Mouse (Mus musculus) kidney, postnatal 4 days (tissue): Measurements from ENCODE around the gene Rpl18.

Source experiments
- DNase-seq, 2 experiments: peaks; one replicate each; pipeline ENCODE4 v3.0.0; 2021; ENCODE audit warnings: mixed read lengths in 2 of 2

Rpl18 gene

DNA sequence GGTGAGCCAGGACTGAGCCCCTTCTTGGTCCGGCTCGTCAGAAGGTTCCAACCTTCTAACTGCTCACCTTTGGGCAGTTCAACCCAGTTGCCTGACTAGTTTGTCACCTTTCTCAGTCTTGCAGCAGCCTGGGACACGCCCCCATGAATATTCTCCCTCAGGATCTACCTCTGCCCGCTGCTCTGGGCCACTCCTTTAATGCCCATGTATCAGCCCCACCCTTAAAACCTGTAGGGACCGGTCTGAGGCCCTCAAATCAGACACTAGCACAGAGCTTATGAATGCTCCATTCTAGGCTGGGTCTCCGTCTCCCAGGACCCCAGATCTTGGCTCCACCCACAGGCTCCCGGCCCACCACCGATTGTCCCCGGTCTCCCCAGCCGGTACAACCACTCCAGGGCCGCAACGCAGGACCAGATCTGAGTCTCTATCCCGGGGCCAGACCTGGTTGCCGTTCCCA is 597 bp upstream of the Rpl18 start:
- DNase-seq = no peak

DNA sequence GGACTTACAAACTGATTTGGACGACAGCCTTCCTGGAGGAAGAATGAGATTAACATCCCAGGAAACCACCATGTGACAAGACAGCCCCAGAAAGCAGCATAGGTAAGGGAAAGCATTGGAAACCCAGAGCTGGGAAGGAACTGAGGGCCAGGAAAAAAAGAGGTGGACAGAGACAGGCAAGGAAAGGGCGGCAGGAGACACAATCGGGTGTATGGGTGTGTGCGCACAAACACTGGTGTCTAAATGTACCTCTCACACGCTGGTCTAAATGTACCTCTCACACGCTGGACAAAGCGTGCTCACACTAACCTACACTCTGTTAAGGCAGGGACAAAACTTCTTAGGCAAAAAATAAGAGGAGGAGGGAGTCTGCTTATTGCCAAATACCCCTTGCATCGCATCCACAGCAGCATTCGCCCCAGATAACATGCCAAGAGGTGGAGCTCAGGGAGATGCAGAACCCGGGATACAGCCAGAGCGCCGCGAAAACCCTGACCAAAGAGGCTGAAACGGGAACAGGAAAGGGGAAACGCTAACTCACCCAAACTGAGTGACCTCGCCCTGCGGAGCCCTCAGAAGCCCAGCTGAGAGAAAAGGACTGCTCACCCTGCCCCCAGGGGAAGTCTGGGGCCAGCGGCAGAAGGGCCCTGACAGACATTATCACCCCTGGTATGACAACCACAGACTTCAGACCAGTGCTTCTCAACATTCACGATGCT is 643 bp downstream of the Rpl18 start:
- DNase-seq = no peak

DNA sequence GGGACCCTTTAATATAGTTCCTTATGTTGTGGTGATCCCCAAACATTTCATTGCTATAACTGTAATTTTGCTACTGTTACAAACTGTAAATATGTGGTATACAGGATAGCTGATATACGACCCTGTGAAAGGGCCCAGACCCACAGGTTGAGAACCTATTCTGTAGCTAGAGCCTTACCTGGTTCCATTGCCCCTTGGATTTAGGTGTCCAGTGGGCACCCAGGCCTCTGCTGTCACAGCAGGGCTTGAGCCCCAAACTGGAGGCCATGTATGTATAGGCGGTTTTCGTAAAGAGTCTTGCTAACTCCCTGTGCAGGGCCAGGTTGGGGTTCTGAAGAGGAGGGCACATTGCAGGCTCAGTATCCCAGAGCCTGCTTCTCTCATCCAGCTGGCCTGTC is 1.2 kb downstream of the Rpl18 start:
- no peak for DNase-seq

DNA sequence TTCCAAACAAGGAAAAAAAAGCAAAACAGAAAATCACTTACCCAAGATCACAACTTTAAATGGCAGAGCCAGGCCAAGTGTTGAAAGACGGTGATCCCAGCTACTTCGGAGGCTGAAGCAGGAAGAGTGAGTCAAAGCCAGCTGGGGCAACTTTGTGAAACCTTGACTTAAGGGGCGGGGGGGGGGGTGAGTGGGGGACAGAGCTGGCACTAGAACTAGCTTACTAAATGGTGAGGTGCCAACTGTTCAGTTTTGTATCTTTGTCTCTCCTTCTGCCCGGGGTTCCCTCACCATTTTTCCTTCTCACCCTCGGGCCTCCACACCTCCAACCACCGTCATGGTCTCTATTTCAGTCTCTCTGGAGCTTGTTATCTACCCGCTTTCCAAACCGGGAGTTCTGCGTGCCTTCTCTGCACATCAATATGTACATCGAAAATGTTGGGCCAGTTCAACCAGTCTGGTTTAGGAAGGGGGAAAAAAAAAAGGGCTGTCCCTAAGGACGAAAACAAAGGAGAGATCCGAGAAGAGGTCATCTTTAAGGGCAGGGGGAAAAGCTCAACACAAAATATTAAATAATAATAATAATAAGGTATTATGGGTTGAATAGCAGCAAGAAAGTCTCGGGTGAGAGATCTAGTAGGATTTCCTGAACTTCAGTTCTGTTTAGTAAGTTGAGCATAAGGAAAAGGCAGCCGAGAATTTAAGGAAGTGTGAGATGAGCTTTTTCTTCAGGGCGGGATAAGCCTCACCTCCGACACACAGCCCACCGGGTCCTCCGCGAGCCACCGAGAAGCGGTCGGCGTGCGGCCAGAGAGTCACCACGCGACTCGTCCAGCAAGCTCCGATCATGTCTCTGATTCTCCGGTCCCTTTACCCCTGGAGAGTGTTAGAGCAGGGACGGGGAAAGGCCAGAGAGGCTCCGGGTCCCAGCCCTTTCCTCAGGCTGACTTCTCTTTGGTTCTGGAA is 2.0 kb downstream of the Rpl18 start:
- no peak for DNase-seq

DNA sequence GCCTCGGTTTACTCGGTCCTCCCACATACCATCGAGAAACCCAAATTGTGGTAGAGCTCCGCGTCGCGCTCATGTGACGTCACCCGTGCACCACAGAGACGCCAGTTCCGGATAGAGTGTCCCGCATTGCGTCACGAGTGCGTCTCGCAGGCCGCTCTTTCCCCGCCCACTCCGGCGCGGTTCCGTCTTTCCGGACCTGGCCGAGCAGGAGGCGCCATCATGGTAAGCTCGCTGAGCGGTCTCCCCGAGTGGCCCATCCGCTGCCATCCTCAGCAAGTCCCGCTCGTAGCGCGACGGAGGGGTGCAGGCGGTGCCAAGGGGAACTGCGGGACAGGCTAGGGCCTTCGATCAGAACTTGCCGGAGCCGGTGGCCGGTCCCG is 2.7 kb downstream of the Rpl18 start, which contains the start of gene Sphk2:
Gene Sphk2, minus strand, starts transcription at position 85 of the 380 bp plus-strand sequence.
- peak; percentile 99 to 100 for DNase-seq

DNA sequence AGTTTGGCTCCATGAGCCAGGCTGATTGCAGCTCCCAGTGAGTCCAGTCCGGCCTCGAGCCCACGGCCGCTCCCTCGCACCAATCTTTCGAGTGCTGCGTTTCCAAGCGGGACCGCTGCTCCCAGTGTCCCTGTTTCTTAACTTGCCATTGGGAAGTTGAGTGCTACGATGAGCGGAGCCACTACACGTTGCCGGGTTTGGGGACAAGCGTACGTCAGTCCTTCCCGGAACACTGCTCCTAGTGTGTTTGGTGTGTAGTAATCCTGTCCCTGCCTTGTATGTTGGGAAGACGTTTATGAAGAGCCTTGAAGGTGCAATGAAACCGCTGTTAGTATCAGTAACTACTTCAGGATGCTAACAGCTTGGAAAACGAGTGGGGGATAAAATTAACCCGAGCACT is 3.1 kb downstream of the Rpl18 start:
- DNase-seq = no peak

DNA sequence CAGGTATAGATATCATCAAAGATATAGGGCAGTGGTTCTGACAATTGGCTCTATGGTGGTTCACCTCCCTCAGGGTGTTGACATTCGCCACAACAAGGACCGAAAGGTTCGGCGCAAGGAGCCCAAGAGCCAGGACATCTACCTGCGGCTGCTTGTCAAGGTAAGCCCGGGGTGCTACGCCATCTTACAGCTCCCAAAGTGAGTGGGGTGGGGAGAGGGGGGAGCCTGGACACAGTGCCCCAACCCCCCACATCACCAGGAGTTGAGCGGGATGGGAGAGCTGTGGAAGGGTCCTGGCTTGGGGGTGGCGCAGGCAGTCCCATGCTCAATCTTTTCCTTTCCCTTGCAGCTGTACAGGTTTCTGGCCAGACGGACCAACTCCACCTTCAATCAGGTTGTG is 3.9 kb downstream of the Rpl18 start:
- DNase-seq = no peak

DNA sequence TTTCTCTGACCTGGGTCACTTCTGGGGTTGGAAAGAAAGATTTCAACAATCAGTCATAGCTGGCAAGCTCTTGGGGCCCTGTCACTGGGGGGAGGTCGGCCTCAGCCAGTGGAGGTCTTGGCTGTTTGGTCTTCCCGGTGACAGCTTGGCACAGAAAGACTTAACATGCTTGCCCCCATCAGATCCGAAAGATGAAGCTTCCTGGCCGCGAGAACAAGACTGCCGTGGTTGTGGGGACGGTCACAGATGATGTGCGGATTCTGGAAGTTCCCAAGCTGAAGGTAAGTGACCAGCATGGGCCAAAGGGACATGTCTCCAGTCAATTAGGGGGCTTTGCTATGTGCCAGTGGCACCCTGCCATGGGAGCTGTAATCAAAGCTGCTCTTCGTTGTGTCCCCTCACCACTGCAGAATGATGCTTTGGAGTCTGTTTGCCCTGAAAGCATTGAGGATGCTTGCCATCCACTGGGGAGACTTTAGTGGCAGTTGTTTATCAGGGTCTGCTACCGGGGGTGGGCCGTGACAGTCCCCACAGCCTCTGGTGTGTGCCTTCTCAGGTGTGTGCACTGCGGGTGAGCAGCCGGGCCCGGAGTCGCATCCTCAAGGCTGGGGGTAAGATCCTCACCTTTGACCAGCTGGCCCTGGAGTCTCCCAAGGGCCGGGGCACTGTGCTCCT is 4.6 kb downstream of the Rpl18 start:
- DNase-seq = no peak

DNA sequence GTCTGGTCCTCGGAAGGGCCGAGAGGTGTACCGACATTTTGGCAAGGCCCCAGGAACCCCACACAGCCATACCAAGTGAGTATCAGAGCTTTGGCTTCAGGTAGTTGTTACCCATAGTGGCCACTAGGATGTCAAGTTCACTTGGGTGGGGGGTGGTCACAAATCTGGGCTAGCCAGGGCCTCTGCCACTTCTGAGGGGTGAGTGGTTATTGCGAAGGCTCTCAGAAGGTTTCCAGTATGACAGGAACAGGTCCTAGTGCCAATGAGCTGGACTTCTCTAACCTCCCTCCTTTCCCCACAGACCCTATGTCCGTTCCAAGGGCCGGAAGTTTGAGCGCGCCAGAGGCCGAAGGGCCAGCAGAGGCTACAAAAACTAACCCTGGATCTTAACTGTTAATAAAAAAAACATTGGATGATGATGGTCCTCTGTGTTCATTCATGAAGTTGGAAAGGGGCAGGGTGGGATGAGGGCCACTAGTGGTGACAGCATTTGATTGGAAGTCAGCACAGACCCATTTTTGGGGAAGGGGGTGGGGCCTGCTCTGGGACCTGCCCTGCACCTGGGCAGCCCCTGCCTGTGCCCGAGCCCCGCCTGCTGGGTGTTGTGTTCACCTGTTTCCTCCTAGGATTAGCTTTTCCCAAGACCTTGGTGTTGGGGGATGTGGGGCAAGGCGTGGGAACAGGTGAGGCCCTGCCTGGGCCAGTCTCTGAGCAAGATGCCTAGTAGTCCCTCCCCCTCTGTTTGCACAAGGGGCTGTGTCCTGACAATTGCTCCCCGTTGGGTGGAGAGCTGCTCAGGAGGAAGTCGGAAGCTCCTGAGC is 5.4 kb downstream of the Rpl18 start, which contains the start of gene Fam83e:
Gene Fam83e, plus strand, starts transcription at position 800 of the 821 bp plus-strand sequence.
- peak in 1 of 2 experiments; percentile 32 for DNase-seq

DNA sequence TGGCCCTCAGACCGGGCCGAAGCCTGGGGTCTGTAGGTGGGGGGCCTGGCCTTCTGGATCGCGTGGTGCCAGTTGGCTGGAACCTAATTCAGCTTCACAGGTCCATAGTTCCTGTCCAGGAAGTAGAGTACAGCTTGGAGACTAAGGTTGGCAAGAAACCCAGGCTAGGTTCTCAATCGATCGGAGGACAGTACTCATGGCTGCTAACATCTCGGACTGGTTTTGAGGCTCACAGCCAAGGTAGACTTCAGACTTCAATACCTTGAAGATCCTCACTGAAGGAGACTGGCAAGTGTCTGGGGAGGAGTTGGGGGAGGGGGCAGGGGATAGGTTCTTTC is 5.9 kb downstream of the Rpl18 start:
- no peak for DNase-seq

DNA sequence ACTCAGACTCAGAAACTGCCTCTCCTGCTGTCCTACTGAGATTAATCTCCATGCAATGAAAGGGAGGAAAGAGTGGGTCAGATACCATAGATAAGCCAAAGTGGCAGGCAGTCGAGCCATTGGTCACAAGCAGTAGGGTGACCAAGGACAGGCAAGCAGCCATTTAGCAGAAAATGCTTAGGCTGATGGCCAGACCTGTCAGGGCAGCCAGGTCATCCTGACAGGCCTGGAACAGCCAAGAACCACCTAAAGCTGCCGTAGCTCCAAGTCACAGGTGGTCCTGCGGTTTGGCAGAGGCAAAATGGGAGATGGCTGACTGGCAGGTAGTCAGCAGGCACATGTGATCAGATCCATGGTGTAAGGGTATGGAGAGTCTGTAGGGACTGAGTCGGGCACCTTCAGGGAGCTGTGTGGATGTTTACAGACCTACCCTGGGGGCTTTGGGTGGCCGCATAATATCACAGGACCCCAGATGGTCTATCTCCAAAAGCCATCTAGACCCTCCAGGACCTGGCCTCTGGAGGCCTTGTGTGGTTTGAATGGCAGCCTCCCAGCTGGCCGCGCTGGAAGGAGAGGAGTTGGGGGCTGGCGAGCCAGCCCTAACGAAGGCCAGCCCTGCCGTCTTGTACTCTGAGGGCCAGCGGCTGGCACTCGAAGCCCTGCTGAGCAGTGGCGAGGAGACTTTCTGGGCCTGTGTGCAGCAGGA is 6.5 kb downstream of the Rpl18 start:
- DNase-seq = no peak

DNA sequence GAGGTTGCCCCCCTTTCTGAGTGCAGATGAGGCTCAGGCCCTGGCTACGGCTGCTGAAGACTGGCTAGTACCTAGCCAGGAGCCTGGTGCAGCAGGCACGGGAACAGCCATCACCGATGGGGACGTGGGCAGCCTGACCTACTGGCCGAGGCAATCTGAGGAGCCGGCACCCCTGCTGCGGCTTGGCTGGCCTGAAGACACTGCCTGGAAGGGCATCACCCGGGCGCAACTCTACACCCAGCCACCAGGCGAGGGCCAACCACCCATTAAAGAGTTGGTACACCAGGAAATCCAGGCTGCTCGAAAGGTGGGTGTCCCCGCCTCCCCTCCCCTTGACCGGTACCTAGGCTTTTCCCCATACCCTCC is 7.1 kb downstream of the Rpl18 start:
- DNase-seq = peak in 1 of 2 experiments; percentile 39

DNA sequence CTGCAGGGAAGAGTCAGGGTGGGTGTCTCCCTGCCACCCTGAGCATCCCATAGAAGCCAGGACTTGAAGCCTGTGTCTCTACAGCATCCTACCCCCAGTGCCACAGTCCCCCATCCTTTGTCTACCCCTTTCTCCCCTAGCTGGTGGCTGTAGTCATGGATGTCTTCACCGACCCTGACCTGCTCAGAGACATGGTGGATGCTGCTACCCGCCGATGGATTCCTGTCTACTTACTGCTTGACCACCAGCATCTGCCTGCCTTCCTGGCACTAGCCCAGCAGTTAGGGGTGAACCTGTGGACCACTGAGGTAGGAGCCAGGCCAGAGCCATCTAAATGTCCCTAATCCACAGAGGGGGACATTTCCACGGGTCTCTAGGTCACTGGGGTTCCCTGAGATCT is 8.0 kb downstream of the Rpl18 start:
- no peak for DNase-seq

DNA sequence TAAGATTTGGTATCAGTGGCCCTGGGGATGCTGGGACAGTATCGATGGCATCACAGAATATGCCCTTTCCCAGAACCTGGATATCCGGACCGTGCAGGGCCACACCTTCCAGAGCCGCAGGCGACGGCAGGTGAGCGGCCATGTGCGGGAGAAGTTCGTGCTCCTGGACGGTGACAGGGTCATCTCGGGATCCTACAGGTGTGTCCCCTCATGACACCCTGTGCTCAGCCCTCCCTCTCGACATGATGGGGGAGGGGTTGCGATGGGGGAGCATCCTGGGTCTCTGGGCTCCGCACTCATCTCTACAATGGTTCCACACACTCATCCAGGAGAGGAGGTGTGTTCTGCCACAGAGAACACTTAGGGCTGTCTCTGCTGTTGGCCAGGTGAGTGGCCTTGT is 8.5 kb downstream of the Rpl18 start:
- DNase-seq = no peak

DNA sequence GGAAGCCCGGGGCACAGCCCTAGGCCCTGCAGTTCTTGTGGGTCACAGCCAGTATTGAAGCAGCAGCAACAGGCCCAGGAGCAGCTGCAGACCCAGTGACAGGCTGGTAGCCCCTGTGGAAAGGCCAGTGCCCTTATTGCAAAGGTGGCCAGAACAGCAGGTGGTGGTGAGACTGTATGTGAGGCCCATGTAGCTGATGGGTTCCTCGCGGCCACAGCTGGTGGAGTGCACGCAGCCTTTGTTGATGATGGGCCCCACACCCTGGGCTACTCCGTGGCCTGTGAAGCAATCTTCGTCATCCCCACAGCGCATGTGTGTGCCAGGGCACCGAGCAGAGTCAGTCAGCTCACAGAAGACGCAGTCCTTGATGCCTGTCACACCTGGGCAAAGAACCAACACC is 9.9 kb downstream of the Rpl18 start:
- DNase-seq = no peak

DNA sequence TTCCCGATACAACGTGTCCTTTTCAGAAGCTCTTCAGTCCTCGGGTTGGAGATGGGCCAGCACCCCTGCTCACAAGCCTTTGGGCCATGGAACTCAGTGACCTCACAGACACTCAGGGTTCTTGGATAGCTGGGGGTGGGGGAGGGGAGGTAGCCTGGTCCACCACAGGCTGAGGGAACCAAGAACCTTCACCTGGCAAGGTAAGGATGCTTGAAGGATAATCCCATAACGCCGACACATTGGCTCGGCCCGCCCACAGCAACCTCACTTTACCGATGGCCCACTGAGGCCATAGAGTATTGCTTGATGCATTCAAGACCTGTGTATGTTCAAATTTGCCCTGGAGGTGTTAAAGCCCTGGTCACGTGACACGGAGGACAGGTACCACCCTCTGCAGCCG is 10.5 kb downstream of the Rpl18 start, which contains the start of gene Spaca4:
Gene Spaca4, minus strand, starts transcription at position 101 of the 400 bp plus-strand sequence.
- DNase-seq = no peak

DNA sequence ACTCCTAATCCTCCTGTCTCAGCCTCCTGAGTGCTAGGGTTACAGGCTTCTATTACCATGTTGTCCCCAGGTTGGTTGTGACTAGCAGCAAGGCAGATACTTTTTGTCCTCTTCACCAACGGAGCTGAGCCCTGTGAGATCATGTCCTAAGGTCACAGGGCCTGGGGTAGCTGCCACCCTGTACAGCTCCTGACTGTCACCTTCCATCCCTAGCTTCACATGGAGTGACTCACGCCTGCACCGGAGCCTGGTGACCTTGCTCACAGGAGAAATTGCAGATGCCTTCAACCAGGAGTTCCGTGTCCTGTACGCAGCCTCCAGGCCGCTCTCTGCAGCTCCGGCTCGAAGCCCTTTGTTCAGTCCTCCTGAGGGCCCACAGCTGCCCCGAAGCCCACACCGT is 11.2 kb downstream of the Rpl18 start:
- DNase-seq = no peak

DNA sequence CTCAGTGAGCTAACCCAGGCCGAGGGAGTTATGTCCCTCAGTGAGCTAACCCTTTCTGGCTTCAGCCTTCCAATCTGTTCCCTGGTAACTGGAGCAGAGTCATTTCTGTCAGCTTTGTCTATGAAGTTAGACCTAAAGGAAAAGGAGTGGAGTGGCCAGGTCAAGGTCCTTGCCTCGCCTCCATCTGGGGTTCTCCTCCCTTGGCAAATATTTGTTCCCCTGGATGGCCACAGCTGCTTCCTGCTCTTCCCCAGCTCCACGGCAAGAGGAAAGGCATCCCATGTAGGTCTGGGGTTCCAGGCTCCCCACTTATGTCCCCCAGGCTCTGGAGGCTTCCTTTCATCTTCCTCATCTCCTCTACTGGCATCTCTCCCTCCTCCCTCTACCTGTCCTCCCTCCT is 12.4 kb downstream of the Rpl18 start:
- DNase-seq = no peak

DNA sequence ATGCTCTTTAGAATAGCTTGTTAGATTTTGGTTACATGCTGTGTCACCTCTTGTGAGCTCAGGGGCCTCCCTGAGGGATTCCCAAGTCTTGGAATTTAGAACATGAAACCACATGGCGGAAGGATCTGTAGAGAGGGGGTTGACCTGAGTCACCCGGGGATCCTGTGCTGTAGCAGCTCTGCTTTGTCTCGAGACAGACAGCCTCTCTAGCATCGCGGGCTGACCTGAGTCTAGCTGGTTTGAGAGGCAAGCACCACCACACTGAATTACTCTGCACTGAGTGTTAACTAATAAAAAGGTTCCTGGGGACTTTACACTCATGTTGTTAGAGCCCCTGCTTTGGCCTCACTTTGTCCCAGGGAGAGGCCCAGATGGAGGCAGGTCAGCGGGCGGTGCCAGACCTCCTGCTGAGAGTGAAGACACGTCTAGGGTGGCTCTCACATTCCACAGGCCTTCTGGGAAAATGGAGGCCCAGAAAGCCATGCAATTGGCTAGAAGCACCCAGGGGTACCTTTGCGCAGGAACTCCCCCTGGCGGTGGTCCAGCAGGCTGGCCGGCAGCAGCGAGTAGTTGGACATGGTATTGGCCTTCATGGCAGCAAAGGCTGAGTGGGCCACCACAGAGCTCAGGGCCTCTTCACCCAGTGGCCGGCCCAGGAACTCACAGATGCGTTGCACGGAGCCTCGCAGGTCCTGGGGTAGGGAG is 15.6 kb downstream of the Rpl18 start:
- DNase-seq = peak; percentile 81 to 86

DNA sequence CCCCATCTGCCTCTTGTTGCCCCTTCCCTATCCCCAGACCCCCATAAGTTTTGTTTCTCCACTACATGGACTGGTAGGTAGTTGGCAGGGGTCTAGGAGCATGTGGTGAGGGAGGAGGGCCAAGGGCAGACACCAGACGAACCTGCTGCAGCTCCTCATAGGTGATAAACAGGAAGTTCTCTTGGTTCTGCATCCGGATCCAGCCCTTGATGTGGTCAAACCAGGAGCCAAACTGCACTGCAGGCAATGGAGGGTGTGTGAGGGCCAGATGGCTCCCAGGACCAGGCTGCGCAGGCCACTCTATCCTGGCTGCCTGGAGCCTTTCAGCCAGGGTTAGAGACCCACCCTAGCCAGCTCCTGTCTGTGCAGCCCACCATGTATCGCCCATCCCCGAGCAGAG is 18.2 kb downstream of the Rpl18 start:
- DNase-seq = no peak

DNA sequence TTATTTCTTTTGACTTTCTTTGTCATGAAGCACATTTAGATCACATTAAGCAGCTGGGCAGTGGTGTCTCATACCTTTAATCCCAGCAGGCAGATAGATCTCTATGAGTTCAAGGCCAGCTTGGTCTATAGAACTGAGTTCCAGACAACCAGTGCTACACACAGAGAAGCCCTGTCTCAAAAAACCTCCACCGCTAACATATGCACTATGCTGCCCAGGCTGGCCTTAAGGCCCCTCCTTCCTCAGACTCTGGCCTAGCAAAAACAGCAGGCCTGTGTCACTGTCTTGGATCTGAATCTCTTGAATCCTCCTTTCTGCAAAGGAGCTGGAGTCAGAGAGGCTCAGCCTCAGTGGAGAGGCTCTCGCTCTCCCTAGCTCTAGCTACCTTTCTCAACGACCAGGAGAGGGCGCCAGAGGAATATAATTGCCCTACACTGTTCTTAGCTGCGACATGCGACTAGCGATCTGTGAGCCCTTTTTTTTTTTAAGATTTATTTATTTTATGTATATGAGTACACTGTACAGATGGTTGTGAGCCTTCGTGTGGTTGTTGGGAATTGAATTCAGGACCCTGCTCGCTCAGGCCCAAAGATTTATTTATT is 24.0 kb downstream of the Rpl18 start:
- peak; percentile 88 to 91 for DNase-seq
